In the genomic region with DNA sequence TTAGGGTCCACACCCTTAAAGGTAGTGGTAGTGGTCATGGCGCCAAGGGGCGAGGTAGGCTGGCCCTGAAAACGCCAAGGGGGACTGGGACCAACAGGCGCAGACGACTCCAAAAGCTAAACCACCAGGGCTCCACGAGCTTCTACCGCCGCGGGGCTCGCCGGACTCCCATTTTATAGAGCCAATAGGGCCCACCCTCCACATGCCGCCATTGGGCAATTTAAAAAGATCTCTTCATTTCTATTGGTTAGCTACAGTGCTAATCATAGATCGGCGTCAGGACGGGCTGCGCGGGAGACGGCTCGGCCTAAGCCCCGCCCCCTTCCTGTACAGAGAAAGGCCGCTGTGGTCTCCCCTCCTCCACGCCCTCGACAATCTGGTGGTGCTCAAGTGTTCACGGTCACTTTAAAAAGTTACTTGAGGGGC, we compare ENCODE assay signal across 8 mouse cellular contexts. TPM values are rescaled to one million over a fixed set of nuclear protein-coding genes. Genes with fewer than 3 reads are reported as not detected.
DNase-seq lines count a peak whose midpoint lies in the region; ATAC-seq and TF ChIP-seq lines count a peak whose summit lies in the region.

A gene (minus strand): TSS at position 150 of the 426 bp plus-strand sequence.

- H3K4me1 ChIP-seq in erythroblast, embryonic 14.5 days (ENCODE audit: control insufficient read depth), result peaks cover 56% of the 10 kb centered on the region
- H3K4me1 ChIP-seq in heart, embryonic 11.5 days (ENCODE audit: control insufficient read depth, insufficient read depth, low read length), result peaks cover 35% of the 10 kb centered on the region
- peaks cover 38% of the 10 kb centered on the region for H3K4me1 ChIP-seq in kidney, embryonic 16.5 days (ENCODE audit: insufficient read depth, low read length)
- H3K4me1 ChIP-seq in liver, adult 2 months (ENCODE audit: control insufficient read depth, insufficient read depth, low read length), result peaks cover 10% of the 10 kb centered on the region

- 0% methylated on average over 24 of the region's 24 CpGs for WGBS in heart, embryonic 11.5 days (ENCODE audit: insufficient replicate concordance)
- WGBS in kidney, embryonic 16.5 days, result 0% methylated on average over 24 of the region's 24 CpGs
- under 1% methylated on average over 24 of the region's 24 CpGs for WGBS in liver, adult 2 months

- H3K79me3 ChIP-seq in C2C12 (ENCODE audit: low read depth), result peaks cover 48% of the 10 kb centered on the region

- H3K27me3 ChIP-seq in C2C12 (ENCODE audit: control insufficient read depth, insufficient read depth, insufficient read length) (no peaks in the 10 kb centered on the region), myocyte (ENCODE audit: control insufficient read depth, insufficient read depth, insufficient read length) (no peaks in the 10 kb centered on the region)
- H3K27me3 ChIP-seq in erythroblast, embryonic 14.5 days (ENCODE audit: control insufficient read depth), result no peaks in the 10 kb centered on the region
- H3K27me3 ChIP-seq in heart, embryonic 11.5 days (ENCODE audit: control insufficient read depth, insufficient read depth, low read length), result no peaks in the 10 kb centered on the region
- no peaks in the 10 kb centered on the region for H3K27me3 ChIP-seq in kidney, embryonic 16.5 days (ENCODE audit: insufficient read depth, low read length)
- no peaks in the 10 kb centered on the region for H3K27me3 ChIP-seq in liver, adult 2 months (ENCODE audit: control insufficient read depth, insufficient read depth, low read length)
- H3K27me3 ChIP-seq in splenic B cell, adult 2 months (ENCODE audit: control insufficient read depth, insufficient read depth, low read length, poor library complexity, severe bottlenecking), result no peaks in the 10 kb centered on the region

- peak; percentile 96; the same call in 1 of the 2 replicates for TF ChIP-seq POLR2A in brain, embryonic 14.5 days (IDR thresholded peaks at IDR 0.05; ENCODE audit: borderline replicate concordance, extremely low read depth, insufficient read depth, insufficient read length, poor library complexity, severe bottlenecking)
- peak; percentile 99 for TF ChIP-seq POLR2A in liver, adult 2 months (IDR thresholded peaks at IDR 0.05; ENCODE audit: extremely low read depth, insufficient read depth, low read length)
- TF ChIP-seq POLR2A in myocyte (IDR thresholded peaks at IDR 0.05; ENCODE audit: insufficient read length, low read depth), result peak; percentile 95

- TF ChIP-seq CTCF in C2C12 (IDR thresholded peaks at IDR 0.05; ENCODE audit: control insufficient read depth, insufficient read depth, insufficient read length), result no peak
- no peak for TF ChIP-seq CTCF in brain, embryonic 14.5 days (IDR thresholded peaks at IDR 0.05; ENCODE audit: borderline replicate concordance, extremely low read depth, insufficient read depth, insufficient read length)
- no peak for TF ChIP-seq CTCF in liver, adult 2 months (IDR thresholded peaks at IDR 0.05; ENCODE audit: low read depth, low read length)

- H3K36me3 ChIP-seq in C2C12 (ENCODE audit: control insufficient read depth, insufficient read depth) (peaks cover 5% of the 10 kb centered on the region), myocyte (ENCODE audit: control insufficient read depth, insufficient read depth) (no peaks in the 10 kb centered on the region)
- H3K36me3 ChIP-seq in erythroblast, embryonic 14.5 days (ENCODE audit: control insufficient read depth), result peaks cover 10% of the 10 kb centered on the region
- H3K36me3 ChIP-seq in heart, embryonic 11.5 days (ENCODE audit: control insufficient read depth, insufficient read depth, low read length), result no peaks in the 10 kb centered on the region
- no peaks in the 10 kb centered on the region for H3K36me3 ChIP-seq in kidney, embryonic 16.5 days (ENCODE audit: insufficient read depth, low read length)
- H3K36me3 ChIP-seq in liver, adult 2 months (ENCODE audit: control insufficient read depth, insufficient read depth, low read length), result no peaks in the 10 kb centered on the region
- H3K36me3 ChIP-seq in splenic B cell, adult 2 months (ENCODE audit: control insufficient read depth, insufficient read depth, low read length, poor library complexity, severe bottlenecking), result no peaks in the 10 kb centered on the region

- H3K9me3 ChIP-seq in erythroblast, embryonic 14.5 days (ENCODE audit: control insufficient read depth, low read length), result no peaks in the 10 kb centered on the region
- no peaks in the 10 kb centered on the region for H3K9me3 ChIP-seq in heart, embryonic 11.5 days (replicated peaks; ENCODE audit: control insufficient read depth, low read length)
- no peaks in the 10 kb centered on the region for H3K9me3 ChIP-seq in kidney, embryonic 16.5 days (ENCODE audit: low read length)

- H3ac ChIP-seq in C2C12 (ENCODE audit: control insufficient read depth, insufficient read length, low read depth) (peak within 1 kb of the TSS; percentile 91), myocyte (ENCODE audit: control insufficient read depth, insufficient read length) (peak within 1 kb of the TSS; percentile 59)

- peak; percentile 98 for DNase-seq in brain, embryonic 14.5 days (ENCODE audit: low read depth)
- DNase-seq in liver, adult 2 months (ENCODE audit: extremely low read depth, low read depth, low spot score), result peak; percentile 87
- DNase-seq in splenic B cell, adult 2 months (ENCODE audit: low read depth, low spot score), result peak; percentile 98

- H3K4me3 ChIP-seq in C2C12 (ENCODE audit: insufficient read depth, poor library complexity, severe bottlenecking), result peak within 1 kb of the TSS; percentile 95
- peak within 1 kb of the TSS; percentile 85 for H3K4me3 ChIP-seq in erythroblast, embryonic 14.5 days (replicated peaks)
- H3K4me3 ChIP-seq in heart, embryonic 11.5 days (ENCODE audit: low read depth, low read length), result peak within 1 kb of the TSS; percentile 100
- peak within 1 kb of the TSS; percentile 97 for H3K4me3 ChIP-seq in kidney, embryonic 16.5 days (ENCODE audit: low read length)
- H3K4me3 ChIP-seq in liver, adult 2 months (ENCODE audit: insufficient read depth, low read depth, low read length), result peak within 1 kb of the TSS; percentile 92
- H3K4me3 ChIP-seq in myocyte, result peak within 1 kb of the TSS; percentile 92

- peak within 1 kb of the TSS; percentile 90 for H3K4me2 ChIP-seq in heart, embryonic 11.5 days
- peak within 1 kb of the TSS; percentile 70 for H3K4me2 ChIP-seq in kidney, embryonic 16.5 days (replicated peaks; ENCODE audit: low read depth, low read length)
- peak within 1 kb of the TSS; percentile 96 for H3K4me2 ChIP-seq in myocyte (ENCODE audit: low read depth)

- H3K79me2 ChIP-seq in C2C12 (ENCODE audit: control insufficient read depth, insufficient read depth) (peaks cover 51% of the 10 kb centered on the region), myocyte (ENCODE audit: control insufficient read depth, insufficient read depth) (peaks cover 48% of the 10 kb centered on the region)
- 0 out of 2 replicates have a peak, but pooled peaks cover 3% of the 10 kb centered on the region for H3K79me2 ChIP-seq in liver, adult 2 months (ENCODE audit: control insufficient read depth, insufficient read depth, low read length)

- H3K9ac ChIP-seq in heart, embryonic 11.5 days (ENCODE audit: low read depth, low read length), result peak within 1 kb of the TSS; percentile 97
- H3K9ac ChIP-seq in kidney, embryonic 16.5 days (replicated peaks; ENCODE audit: low read length), result peak within 1 kb of the TSS; percentile 98
- peak within 1 kb of the TSS; percentile 96 for H3K9ac ChIP-seq in liver, adult 2 months (ENCODE audit: low read depth, low read length)

- ATAC-seq in heart, embryonic 11.5 days (replicated peaks; ENCODE audit: insufficient number of reproducible peaks, low FRiP score, low TSS enrichment), result peak; percentile 94
- ATAC-seq in kidney, embryonic 16.5 days (ENCODE audit: low FRiP score, low TSS enrichment), result peak; percentile 98

- H3K27ac ChIP-seq in heart, embryonic 11.5 days (ENCODE audit: low read depth, low read length), result peak within 1 kb of the TSS; percentile 89
- peak within 1 kb of the TSS; percentile 85 for H3K27ac ChIP-seq in kidney, embryonic 16.5 days (ENCODE audit: low read length)
- peak within 1 kb of the TSS; percentile 53 for H3K27ac ChIP-seq in liver, adult 2 months (replicated peaks; ENCODE audit: insufficient read depth, low read depth, low read length)

TF ChIP-seq in C2C12, 6 proteins besides CTCF, POLR2A, EP300 and RAD21:
- TF ChIP-seq CEBPB (IDR thresholded peaks at IDR 0.05; ENCODE audit: low read depth) (no peak), MYOD1 (IDR thresholded peaks at IDR 0.05; ENCODE audit: control insufficient read depth, insufficient read length, low read depth) (no peak), USF1 (IDR thresholded peaks at IDR 0.05; ENCODE audit: low read depth) (no peak), MAX (IDR thresholded peaks at IDR 0.05) (no peak), FOSL1 (IDR thresholded peaks at IDR 0.05; ENCODE audit: insufficient read depth, low read length, poor library complexity, severe bottlenecking) (no peak), MYOG (IDR thresholded peaks at IDR 0.05; ENCODE audit: control insufficient read depth, extremely low read depth, insufficient read length) (no peak)

TF ChIP-seq in myocyte, 11 proteins besides CTCF, POLR2A, EP300 and RAD21:
- TF ChIP-seq POLR2AphosphoS2 (IDR thresholded peaks at IDR 0.05; ENCODE audit: insufficient read length, low read depth) (peak; percentile 95), MAX (IDR thresholded peaks at IDR 0.05; ENCODE audit: low read depth) (no peak), TCF12 (IDR thresholded peaks at IDR 0.05; ENCODE audit: insufficient read depth, poor library complexity, severe bottlenecking) (no peak), CEBPB (IDR thresholded peaks at IDR 0.05; ENCODE audit: insufficient read depth, poor library complexity, severe bottlenecking) (no peak), USF1 (IDR thresholded peaks at IDR 0.05; ENCODE audit: low read depth) (no peak), TCF3 (IDR thresholded peaks at IDR 0.05; ENCODE audit: insufficient read length, low read depth) (no peak), REST (IDR thresholded peaks at IDR 0.05; ENCODE audit: insufficient read depth, insufficient read length) (no peak), E2F4 (IDR thresholded peaks at IDR 0.05; ENCODE audit: insufficient read depth) (peak; percentile 33)

RNA-seq across cellular contexts. Expression of the gene that starts here (rescaled TPM):
- polyA plus RNA-seq in C2C12 (2012; fragmentation: generic; extraction: Trizol) (320 TPM), myocyte (2012; fragmentation: generic; extraction: Trizol) (386 TPM)
- 1,229 and 1,645 TPM in 2 replicates for polyA plus RNA-seq in brain, embryonic 14.5 days (2012; rRNA removed)
- 82.3 and 86.6 TPM in 2 replicates for polyA plus RNA-seq in erythroblast, embryonic 14.5 days (2012)
- polyA plus RNA-seq in heart, embryonic 11.5 days (2014; fragmentation: Nextera tagmentation; extraction: Ambion mirVana), result 434 and 457 TPM in 2 replicates
- polyA plus RNA-seq in kidney, embryonic 16.5 days (2015; fragmentation: Nextera tagmentation; extraction: Ambion mirVana), result 457 and 461 TPM in 2 replicates
- 14.1 and 17.2 TPM in 2 replicates for total RNA-seq in liver, adult 2 months (2014; rRNA removed)
- polyA plus RNA-seq in liver, adult 2 months (2012; rRNA removed), result 25.1 and 28.4 TPM in 2 replicates

Comparison
In these comparisons a context has a peak if more than half of its experiments do, and no peak if none do; other contexts are left out.
1. Peak in every context shown above with its lines: DNase-seq, ATAC-seq, H3K4me3 ChIP-seq and H3K27ac ChIP-seq.